Mouse (Mus musculus) heart, embryonic 14.5 days (tissue): ENCODE results near the gene Dst. TPM values are rescaled to one million over a fixed set of nuclear protein-coding genes. Genes with fewer than 3 reads are reported as not detected.

Experiments used
- ATAC-seq: fragments of 200-750 bp; cut with Nextera tagmentation; 2 replicates; pipeline ENCODE4 v1.8.0; 2017; ENCODE audit warnings: low read depth, moderate TSS enrichment; ENCODE audit not compliant: insufficient number of reproducible peaks, insufficient read depth, low FRiP score
- H3K27ac ChIP-seq, 2 experiments: fragments of 200-500 bp in 1 of 2; fragments of 300-500 bp in 1 of 2; sonication (generic) in 1 of 2; replicated peaks in 1 of 2; 2 replicates each; pipeline ENCODE4 v1.5.1; 2012 to 2014; ENCODE audit warnings: low read depth in 2 of 2, low read length in 2 of 2, control low read depth in 1 of 2, mild to moderate bottlenecking in 1 of 2, mixed read lengths in 1 of 2; ENCODE audit not compliant: control insufficient read depth in 1 of 2, insufficient read depth in 1 of 2
- H3K27me3 ChIP-seq: fragments of 300-500 bp; sonication (generic); 2 replicates; pipeline ENCODE4 v1.6.1; 2014; ENCODE audit warnings: mild to moderate bottlenecking, low read length, control low read depth; ENCODE audit not compliant: control insufficient read depth, insufficient read depth
- H3K36me3 ChIP-seq: fragments of 300-500 bp; sonication (generic); 2 replicates; pipeline ENCODE4 v1.6.1; 2014; ENCODE audit warnings: mild to moderate bottlenecking, control low read depth, low read length, mixed read lengths; ENCODE audit not compliant: control insufficient read depth, insufficient read depth
- H3K4me1 ChIP-seq, 2 experiments: fragments of 200-500 bp in 1 of 2; fragments of 300-500 bp in 1 of 2; sonication (generic) in 1 of 2; 2 replicates each; pipeline ENCODE4 v1.6.1; 2012 to 2014; ENCODE audit warnings: low read length in 2 of 2, control low read depth in 1 of 2, mixed read lengths in 1 of 2; ENCODE audit not compliant: control insufficient read depth in 2 of 2, insufficient read depth in 2 of 2
- H3K4me2 ChIP-seq: fragments of 300-500 bp; sonication (generic); 2 replicates; pipeline ENCODE4 v1.6.1; 2014; ENCODE audit warnings: mild to moderate bottlenecking, low read length
- H3K4me3 ChIP-seq, 2 experiments: fragments of 200-500 bp in 1 of 2; fragments of 300-500 bp in 1 of 2; sonication (generic) in 1 of 2; 2 replicates each; pipeline ENCODE4 v1.5.1; 2012 to 2014; ENCODE audit warnings: low read length in 2 of 2, mild to moderate bottlenecking in 2 of 2, control low read depth in 1 of 2, low read depth in 1 of 2, moderate library complexity in 1 of 2; ENCODE audit not compliant: control insufficient read depth in 1 of 2, insufficient read depth in 1 of 2
- H3K9ac ChIP-seq: fragments of 300-500 bp; sonication (generic); 2 replicates; pipeline ENCODE4 v1.6.1; 2014; ENCODE audit warnings: mild to moderate bottlenecking, low read length
- H3K9me3 ChIP-seq: fragments of 300-500 bp; sonication (generic); 2 replicates; pipeline ENCODE4 v1.6.1; 2016; ENCODE audit warnings: low read length, control low read depth; ENCODE audit not compliant: control insufficient read depth
- WGBS: fragments of 180-500 bp; shearing (Covaris S2); extraction: QIAGEN DNeasy Blood & Tissue Kit; methylation state at CpG from one replicate; pipeline ENCODE4 v1.1.7; 2014; 5-methylcytosine and 5-hydroxymethylcytosine counted together
- polyA plus RNA-seq: library from polyadenylated mRNA; unstranded; fragments of >200 nt; fragmentation: Nextera tagmentation; extraction: Ambion mirVana; gene quantifications from 2 replicates; pipeline ENCODE4 v1.2.1, GENCODE M21; 2014

Gene Dst
- polyA plus RNA-seq, 1 experiment from 2014 or later, result 38.6 TPM

DNA sequence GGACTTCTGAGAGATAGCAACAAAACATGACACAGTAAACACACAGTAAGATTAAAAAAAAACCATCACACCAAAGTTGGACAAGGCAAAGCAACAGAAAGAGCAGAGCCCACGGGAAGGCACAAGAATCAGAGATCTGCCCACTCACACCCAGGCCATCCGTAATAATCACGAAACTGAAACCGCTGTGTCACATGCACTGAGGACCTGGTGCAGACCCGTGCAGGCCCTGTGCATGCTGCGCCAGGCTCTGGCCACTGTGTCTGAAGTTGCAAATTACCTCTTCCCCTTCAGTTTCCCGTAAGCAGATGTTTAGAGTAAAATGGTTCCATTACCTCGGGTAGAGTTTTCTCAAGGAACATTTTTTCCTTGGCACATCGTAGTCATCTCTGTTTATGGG is 389.6 kb downstream of the Dst start:
- no peak overlapping the region for H3K4me3 ChIP-seq
- H3K4me2 ChIP-seq, result no peak overlapping the region
- H3K27ac ChIP-seq, result no peak overlapping the region
- no peaks in the 10 kb centered on the region for H3K9me3 ChIP-seq
- 88% methylated on average over 9 of the region's 9 CpGs for WGBS
- no peaks in the 10 kb centered on the region for H3K27me3 ChIP-seq
- peaks cover 97% of the 10 kb centered on the region for H3K36me3 ChIP-seq
- no peak for ATAC-seq
- H3K9ac ChIP-seq, result no peak overlapping the region
- H3K4me1 ChIP-seq, result peaks cover 4 to 6% of the 10 kb centered on the region in 2 experiments; a peak in 1 of 4 replicates

DNA sequence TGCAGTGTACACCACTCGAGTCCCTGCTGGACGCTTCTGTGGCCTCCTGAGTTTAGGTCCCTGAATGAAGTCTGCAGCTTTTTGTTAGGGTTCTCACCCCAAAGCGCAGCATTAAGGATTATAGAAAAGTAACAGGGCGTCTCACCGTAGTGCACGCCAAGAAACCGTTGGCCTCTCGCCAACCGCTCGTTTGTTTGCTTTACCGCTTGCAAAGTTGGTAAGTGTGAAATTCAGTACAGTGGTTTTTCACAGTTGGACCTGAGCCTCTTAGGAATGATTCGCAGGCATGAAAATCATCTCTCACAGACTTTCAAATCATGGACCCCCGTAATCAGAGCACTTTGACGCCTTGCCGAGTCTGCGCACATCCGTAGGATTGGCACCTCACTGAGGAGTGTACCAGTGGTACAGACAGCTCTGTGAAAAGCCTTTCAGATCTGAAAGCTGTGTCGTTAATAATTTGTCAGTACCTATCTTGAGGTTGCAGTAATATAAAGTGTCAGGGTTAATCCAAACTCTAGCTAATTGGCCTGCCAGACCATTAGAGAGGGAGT is 390.7 kb downstream of the Dst start:
- no peak overlapping the region for H3K27ac ChIP-seq
- ATAC-seq, result no peak
- peaks cover 97% of the 10 kb centered on the region for H3K36me3 ChIP-seq
- H3K9me3 ChIP-seq, result no peaks in the 10 kb centered on the region
- H3K4me3 ChIP-seq, result no peak overlapping the region
- H3K4me2 ChIP-seq, result no peak overlapping the region
- no peak overlapping the region for H3K9ac ChIP-seq
- H3K4me1 ChIP-seq, result 0 out of 4 replicates have a peak, but pooled peaks cover 0 to 3% of the 10 kb centered on the region in 2 experiments
- WGBS, result 80% methylated on average over 18 of the region's 18 CpGs
- H3K27me3 ChIP-seq, result no peaks in the 10 kb centered on the region

DNA sequence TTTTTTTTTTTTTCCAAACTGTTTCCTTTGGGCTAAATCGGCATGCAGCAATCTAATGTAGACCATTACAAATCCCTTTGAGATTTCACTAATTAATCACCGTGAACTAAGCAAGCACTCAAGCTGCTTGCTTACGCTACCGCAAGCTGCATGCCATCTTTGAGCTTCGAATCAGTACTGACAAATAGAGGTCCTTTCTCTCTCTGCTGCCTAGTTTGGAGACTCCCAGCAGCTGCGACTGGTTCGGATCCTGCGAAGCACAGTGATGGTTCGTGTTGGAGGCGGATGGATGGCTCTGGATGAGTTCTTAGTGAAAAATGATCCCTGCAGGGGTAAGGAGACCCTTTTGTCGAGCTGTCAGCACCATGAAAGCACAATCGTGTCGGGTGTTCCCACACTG is 391.5 kb downstream of the Dst start:
- Histone ChIP-seq H3K9me3 (no peaks in the 10 kb centered on the region), H3K4me3 (no peak overlapping the region), H3K4me2 (no peak overlapping the region), H3K9ac (no peak overlapping the region), H3K27ac (no peak overlapping the region), H3K36me3 (peaks cover 91% of the 10 kb centered on the region), H3K27me3 (no peaks in the 10 kb centered on the region), H3K4me1 (peaks cover 3 to 8% of the 10 kb centered on the region in 2 experiments; a peak in 1 of 4 replicates)
- 82% methylated on average over 13 of the region's 13 CpGs for WGBS
- no peak for ATAC-seq

DNA sequence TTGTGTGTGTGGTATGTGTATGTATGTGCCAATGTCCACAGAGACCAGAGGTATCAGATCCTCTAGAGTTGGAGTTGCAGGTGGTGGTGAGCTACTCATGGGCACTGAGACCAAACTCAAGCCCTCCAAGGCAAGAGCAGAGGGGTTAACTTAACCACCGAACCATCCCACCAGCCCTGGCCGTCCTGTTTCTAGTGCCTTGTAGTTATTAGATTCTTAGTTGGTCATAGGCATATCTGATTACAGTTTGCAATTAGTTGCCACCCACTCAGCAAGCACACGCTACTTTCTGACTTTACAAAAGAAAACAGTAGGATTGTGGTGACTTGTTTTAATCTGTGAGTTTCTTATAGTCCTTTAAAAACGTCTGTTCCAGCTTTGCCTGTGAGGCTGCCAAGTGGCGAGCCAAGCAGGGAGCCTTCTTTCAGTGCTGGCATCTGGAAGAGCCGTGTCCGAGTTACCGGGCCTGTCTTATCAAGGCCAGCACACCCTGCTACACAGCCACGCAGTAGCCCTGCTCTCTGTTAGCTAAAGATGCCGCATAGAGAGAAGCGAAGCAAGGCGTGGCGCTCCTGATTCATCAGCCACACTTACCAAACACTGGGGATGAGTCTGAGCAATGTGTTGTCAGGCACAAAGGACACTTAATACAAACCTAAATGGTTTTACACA is 392.4 kb downstream of the Dst start:
- Histone ChIP-seq H3K4me1 (peaks cover 3 to 8% of the 10 kb centered on the region in 2 experiments; a peak in 1 of 4 replicates), H3K9me3 (no peaks in the 10 kb centered on the region), H3K36me3 (peaks cover 91% of the 10 kb centered on the region), H3K4me2 (no peak overlapping the region), H3K9ac (no peak overlapping the region), H3K4me3 (no peak overlapping the region), H3K27me3 (no peaks in the 10 kb centered on the region), H3K27ac (no peak overlapping the region)
- no peak for ATAC-seq
- 72% methylated on average over 13 of the region's 13 CpGs for WGBS

DNA sequence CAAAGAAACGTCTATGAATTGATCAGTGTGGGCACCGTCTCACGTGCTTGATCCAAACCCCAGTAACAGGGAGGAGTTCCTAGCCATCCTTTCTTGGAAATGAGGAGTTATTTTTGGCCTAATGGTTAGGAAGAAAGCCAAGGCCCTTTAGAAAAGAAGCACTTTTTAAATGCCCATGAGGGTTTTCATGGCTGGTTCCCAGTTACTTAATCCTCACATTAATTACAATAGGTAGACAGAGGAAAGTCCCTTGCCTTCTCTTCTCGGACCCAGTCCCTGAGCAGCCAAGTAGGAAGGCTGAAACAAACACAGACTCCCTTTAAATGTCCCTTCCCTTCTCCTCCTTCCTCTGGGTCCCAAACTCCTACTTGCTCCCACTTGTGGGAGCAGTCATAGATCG is 396.2 kb downstream of the Dst start:
- Histone ChIP-seq H3K9me3 (no peaks in the 10 kb centered on the region), H3K27ac (peak overlapping the region in 1 of 2 experiments; percentile 54; a peak in 2 of 4 replicates), H3K9ac (no peak overlapping the region), H3K27me3 (no peaks in the 10 kb centered on the region), H3K4me3 (no peak overlapping the region), H3K4me1 (peaks cover 3 to 5% of the 10 kb centered on the region in 2 experiments; a peak in 1 of 4 replicates), H3K36me3 (peaks cover 87% of the 10 kb centered on the region), H3K4me2 (no peak overlapping the region)
- WGBS, result 57% methylated on average over 5 of the region's 5 CpGs
- no peak for ATAC-seq

- no peak for ATAC-seq
- Histone ChIP-seq H3K27me3 (no peaks in the 10 kb centered on the region), H3K36me3 (peaks cover 65% of the 10 kb centered on the region), H3K4me1 (peaks cover 3 to 17% of the 10 kb centered on the region in 2 experiments; a peak in 3 of 4 replicates), H3K9me3 (no peaks in the 10 kb centered on the region), H3K9ac (no peak overlapping the region), H3K4me3 (no peak overlapping the region), H3K27ac (no peak overlapping the region), H3K4me2 (no peak overlapping the region)
- 83% methylated on average over 2 of the region's 2 CpGs for WGBS
Observed at GRCm38 (mm10) chr1:34306741-34307140, 398.7 kb downstream of the Dst start.

DNA sequence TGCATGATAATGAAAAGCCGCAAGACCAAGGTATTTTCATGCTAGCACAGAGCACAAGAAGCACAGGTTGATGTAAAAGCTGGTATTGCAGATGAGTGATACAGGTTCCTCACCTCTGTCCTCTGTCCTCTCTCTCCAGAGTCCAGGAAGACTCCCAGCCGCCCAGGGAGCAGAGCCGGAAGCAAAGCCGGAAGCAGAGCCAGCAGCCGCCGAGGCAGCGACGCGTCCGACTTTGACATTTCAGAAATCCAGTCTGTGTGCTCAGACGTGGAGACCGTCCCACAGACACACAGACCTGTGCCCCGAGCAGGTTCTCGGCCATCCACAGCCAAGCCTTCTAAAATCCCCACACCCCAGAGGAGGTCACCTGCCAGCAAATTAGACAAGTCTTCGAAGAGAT is 399.2 kb downstream of the Dst start:
- no peak for ATAC-seq
- WGBS, result 89% methylated on average over 15 of the region's 15 CpGs
- Histone ChIP-seq H3K27me3 (no peaks in the 10 kb centered on the region), H3K36me3 (peaks cover 61% of the 10 kb centered on the region), H3K4me3 (no peak overlapping the region), H3K4me1 (peaks cover 3 to 17% of the 10 kb centered on the region in 2 experiments; a peak in 3 of 4 replicates), H3K4me2 (no peak overlapping the region), H3K27ac (no peak overlapping the region), H3K9me3 (no peaks in the 10 kb centered on the region), H3K9ac (no peak overlapping the region)
